Comparison of ENCODE assay signal across 13 mouse cellular contexts in genomic region chr8:110663015-110663742, GRCm38 (mm10). TPM values are rescaled to one million over a fixed set of nuclear protein-coding genes. Genes with fewer than 3 reads are reported as not detected.
A peak's percentile ranks its signal among the peaks of the same experiment; 100 is the strongest.
DNase-seq lines count a peak whose midpoint lies in the region; ATAC-seq and TF ChIP-seq lines count a peak whose summit lies in the region.
"Had no signal": no experiment of that assay in that cellular context is flagged by ENCODE, and none has a peak within 500 bp of the region (broad histone marks: within the 10 kb centered on the region; RNA-seq: fewer than 3 reads in every experiment).

No protein-coding gene starts in this region.

- H3K9me3 ChIP-seq in hindbrain, postnatal 0 days (ENCODE audit: low read length): no peaks in the 10 kb centered on the region

- no peak overlapping the region for H3K9ac ChIP-seq in hindbrain, postnatal 0 days (replicated peaks; ENCODE audit: low read length)

- ATAC-seq in hindbrain, postnatal 0 days: peak; percentile 36
- ATAC-seq: lung, postnatal 0 days had no signal

- H3K4me1 ChIP-seq in hindbrain, postnatal 0 days (ENCODE audit: insufficient read depth, low read length): peaks cover 34% of the 10 kb centered on the region

- TF ChIP-seq CTCF in gastrocnemius, adult 2 months (IDR thresholded peaks at IDR 0.05): no peak
- TF ChIP-seq CTCF in hindbrain, postnatal 0 days (IDR thresholded peaks at IDR 0.05; ENCODE audit: low read depth): no peak

- H3K27me3 ChIP-seq in hindbrain, postnatal 0 days (ENCODE audit: insufficient read depth, low read length): no peaks in the 10 kb centered on the region

- no peak overlapping the region for H3K4me3 ChIP-seq in gastrocnemius, adult 2 months
- no peak overlapping the region for H3K4me3 ChIP-seq in hindbrain, postnatal 0 days (ENCODE audit: low read length)
- H3K4me3 ChIP-seq: heart, adult 2 months had no signal

- DNase-seq in gastrocnemius, adult 2 months: peak; percentile 56
- no peak for DNase-seq in gastrocnemius, adult 8-10 months (ENCODE audit: low spot score in 2 of 2)
- DNase-seq in NIH3T3 (ENCODE audit: low read depth): peak; percentile 28
- DNase-seq in fibroblast of lung, adult 2 months (ENCODE audit: low read depth): peak; percentile 96
- DNase-seq in hindbrain, postnatal 0 days (ENCODE audit: low spot score): peak; percentile 67
- DNase-seq in right cerebral cortex, adult 18-20 months: no peak
- no peak for DNase-seq in layer of hippocampus, adult 9-11 months
- DNase-seq in urinary bladder, adult 18-20 months (ENCODE audit: low spot score in 2 of 2): no peak
- DNase-seq: heart, adult 2 months; thymus, postnatal 25 days had no signal

- WGBS in hindbrain, postnatal 0 days: 43% methylated on average over 6 of the region's 6 CpGs

- intact Hi-C loops in gastrocnemius, adult 2 months (cut with DNase I): loop anchor here (5.0 kb wide), 1 partner anchor 59 kb away; the partner anchor contains the start of gene Mtss1l

- H3K4me2 ChIP-seq in hindbrain, postnatal 0 days (ENCODE audit: low read depth, low read length): no peak overlapping the region
- H3K4me2 ChIP-seq: liver, embryonic 11.5 days had no signal

- H3K36me3 ChIP-seq in hindbrain, postnatal 0 days (ENCODE audit: insufficient read depth, low read length): peaks cover 15% of the 10 kb centered on the region; the same call in 1 of the 2 replicates

- peak overlapping the region; percentile 82 for H3K27ac ChIP-seq in gastrocnemius, adult 2 months
- H3K27ac ChIP-seq in hindbrain, postnatal 0 days: peak overlapping the region; percentile 86
- H3K27ac ChIP-seq: heart, adult 2 months; kidney, postnatal 0 days had no signal

RNA-seq across cellular contexts. Expression of gene Vac14, which starts 44.8 kb away (rescaled TPM):
- total RNA-seq in gastrocnemius, adult 2 months (2021): 10 to 100 TPM; 15.6 to 18.2 TPM
- total RNA-seq in gastrocnemius, adult 8-10 months (2022): 10 to 100 TPM; 17.4 to 22.1 (median 19.3) TPM
- total RNA-seq in hindbrain, postnatal 0 days (2014; rRNA removed): 42.1 and 44.1 TPM in 2 replicates
- 22.4 and 26.1 TPM in 2 replicates for polyA plus RNA-seq in hindbrain, postnatal 0 days (2015; fragmentation: Nextera tagmentation; extraction: Ambion mirVana)

RNA-seq across cellular contexts. Expression of gene Mtss1l, which starts 58.1 kb away (rescaled TPM):
- 100 to 1,000 TPM in 1 of 2 experiments, 10 to 100 TPM in 1; 85.5 to 125 TPM for total RNA-seq in gastrocnemius, adult 2 months (2021)
- total RNA-seq in gastrocnemius, adult 8-10 months (2022): 100 to 1,000 TPM; 120 to 134 (median 124) TPM
- total RNA-seq in hindbrain, postnatal 0 days (2014; rRNA removed): 76.2 and 81.0 TPM in 2 replicates
- polyA plus RNA-seq in hindbrain, postnatal 0 days (2015; fragmentation: Nextera tagmentation; extraction: Ambion mirVana): 32.9 TPM in 2 replicates

Comparison
In these comparisons a context has a peak if more than half of its experiments do, and no peak if none do; other contexts are left out.
1. DNase-seq: peak in gastrocnemius, adult 2 months (single experiment), NIH3T3 (single experiment), fibroblast of lung, adult 2 months (single experiment) and hindbrain, postnatal 0 days (single experiment); none in gastrocnemius, adult 8-10 months (0 of 2), right cerebral cortex, adult 18-20 months (single experiment), layer of hippocampus, adult 9-11 months (single experiment) and urinary bladder, adult 18-20 months (0 of 2).